Comparison of ENCODE assay signal across 9 mouse cellular contexts in the genomic region with DNA sequence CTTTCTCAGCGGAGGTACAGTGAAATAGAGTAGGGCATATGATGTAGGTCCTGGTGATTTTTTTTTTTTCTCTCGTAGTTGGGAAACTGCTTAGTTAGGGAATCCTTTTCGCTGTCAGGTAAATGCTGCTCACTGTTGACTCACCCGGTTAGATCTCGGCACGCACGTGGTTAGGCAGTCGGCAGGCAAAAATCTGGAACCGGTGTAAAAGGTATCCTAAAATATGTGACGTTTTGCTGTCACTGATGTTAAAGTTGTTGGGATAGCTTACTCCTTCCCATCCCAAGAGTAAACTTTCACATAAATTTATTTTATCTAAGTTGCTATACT. TPM values are rescaled to one million over a fixed set of nuclear protein-coding genes. Genes with fewer than 3 reads are reported as not detected.
DNase-seq lines count a peak whose midpoint lies in the region; ATAC-seq and TF ChIP-seq lines count a peak whose summit lies in the region.
"Had no signal": no experiment of that assay in that cellular context is flagged by ENCODE, and none has a peak within 500 bp of the region (broad histone marks: within the 10 kb centered on the region; RNA-seq: fewer than 3 reads in every experiment).

No protein-coding gene starts in this region.

- DNase-seq in adrenal gland, postnatal 36 days, result peak; percentile 18 to 23
- no peak for DNase-seq in adrenal gland, adult 18-20 months (ENCODE audit: low spot score in 2 of 2)
- DNase-seq in 3T3-L1 (ENCODE audit: low read depth, low spot score), result peak; percentile 44
- DNase-seq in embryonic facial prominence, embryonic 11.5 days (ENCODE audit: low spot score), result peak; percentile 15
- no peak for DNase-seq in limb, embryonic 11.5 days (ENCODE audit: low spot score)
- DNase-seq in layer of hippocampus, postnatal 36 days, result no peak

- under 1% methylated on average over 10 of the region's 10 CpGs for WGBS in embryonic facial prominence, embryonic 11.5 days
- whole genome bisulfite sequencing in limb, embryonic 11.5 days, result 0% methylated on average over 10 of the region's 10 CpGs
- 1% methylated on average over 10 of the region's 10 CpGs for WGBS in small intestine, adult 2 months

- peak overlapping the region; percentile 94 for H3K9ac ChIP-seq in embryonic facial prominence, embryonic 11.5 days (replicated peaks; ENCODE audit: low read length)
- peak overlapping the region; percentile 92 for H3K9ac ChIP-seq in limb, embryonic 11.5 days (ENCODE audit: low read length)

- H3K9me3 ChIP-seq in embryonic facial prominence, embryonic 11.5 days (replicated peaks; ENCODE audit: control insufficient read depth, low read length), result no peaks in the 10 kb centered on the region
- H3K9me3 ChIP-seq in limb, embryonic 11.5 days (ENCODE audit: control insufficient read depth, low read length), result no peaks in the 10 kb centered on the region

- H3K4me2 ChIP-seq in embryonic facial prominence, embryonic 11.5 days (ENCODE audit: low read depth, low read length), result peak overlapping the region; percentile 67
- H3K4me2 ChIP-seq in limb, embryonic 11.5 days (ENCODE audit: low read depth, severe bottlenecking), result peak overlapping the region; percentile 48

- H3K4me3 ChIP-seq in embryonic facial prominence, embryonic 11.5 days (ENCODE audit: low read depth, low read length), result peak overlapping the region; percentile 100
- peak overlapping the region; percentile 96 for H3K4me3 ChIP-seq in limb, embryonic 11.5 days (ENCODE audit: low read depth, low read length)
- peak overlapping the region; percentile 83 for H3K4me3 ChIP-seq in small intestine, adult 2 months (ENCODE audit: low read depth, low read length)

- no peaks in the 10 kb centered on the region for H3K27me3 ChIP-seq in embryonic facial prominence, embryonic 11.5 days (ENCODE audit: control insufficient read depth, insufficient read depth, low read length)
- H3K27me3 ChIP-seq in limb, embryonic 11.5 days (ENCODE audit: control insufficient read depth, insufficient read depth, low read length), result no peaks in the 10 kb centered on the region
- H3K27me3 ChIP-seq in small intestine, adult 2 months (ENCODE audit: control insufficient read depth, insufficient read depth, low read length), result no peaks in the 10 kb centered on the region

- no peak for TF ChIP-seq POLR2A in small intestine, adult 2 months (IDR thresholded peaks at IDR 0.05; ENCODE audit: low read depth, low read length)

- no peaks in the 10 kb centered on the region; the same call in 1 of the 2 replicates for H3K36me3 ChIP-seq in embryonic facial prominence, embryonic 11.5 days (replicated peaks; ENCODE audit: control insufficient read depth, insufficient read depth, low read depth, low read length)
- H3K36me3 ChIP-seq in limb, embryonic 11.5 days (ENCODE audit: control insufficient read depth, insufficient read depth, low read length), result no peaks in the 10 kb centered on the region
- H3K36me3 ChIP-seq in small intestine, adult 2 months (ENCODE audit: control insufficient read depth, insufficient read depth, low read length), result no peaks in the 10 kb centered on the region; the same call in 1 of the 2 replicates

- no peaks in the 10 kb centered on the region for H3K4me1 ChIP-seq in embryonic facial prominence, embryonic 11.5 days (ENCODE audit: control insufficient read depth, insufficient read depth, low read length)
- 0 out of 2 replicates have a peak, but pooled peaks cover 6% of the 10 kb centered on the region for H3K4me1 ChIP-seq in limb, embryonic 11.5 days (ENCODE audit: control insufficient read depth, insufficient read depth, low read length)
- peaks cover 3% of the 10 kb centered on the region; the same call in 1 of the 2 replicates for H3K4me1 ChIP-seq in small intestine, adult 2 months (ENCODE audit: control insufficient read depth, insufficient read depth, insufficient read length, low read length)

- no peak for TF ChIP-seq CTCF in small intestine, adult 2 months (IDR thresholded peaks at IDR 0.05; ENCODE audit: extremely low read depth, insufficient read length, insufficient replicate concordance, low read depth, low read length)

- ATAC-seq in embryonic facial prominence, embryonic 11.5 days (replicated peaks; ENCODE audit: insufficient number of reproducible peaks, low FRiP score, low TSS enrichment, low read depth), result no peak
- ATAC-seq in limb, embryonic 11.5 days (ENCODE audit: insufficient number of reproducible peaks, low FRiP score, low TSS enrichment, low read depth), result no peak
- ATAC-seq in frontal cortex, adult (ENCODE audit: low TSS enrichment), result no peak

- H3K27ac ChIP-seq in embryonic facial prominence, embryonic 11.5 days (replicated peaks; ENCODE audit: low read depth, low read length), result no peak overlapping the region
- H3K27ac ChIP-seq in limb, embryonic 11.5 days (replicated peaks; ENCODE audit: low read depth, low read length), result no peak overlapping the region
- no peak overlapping the region for H3K27ac ChIP-seq in small intestine, adult 2 months (ENCODE audit: insufficient read depth, low read depth, low read length)

RNA-seq across cellular contexts. Expression of a gene that starts 1.3 kb away (rescaled TPM):
- 100 to 1,000 TPM in 1 of 2 experiments, 10 to 100 TPM in 1; 52.1 to 107 TPM for total RNA-seq in adrenal gland, postnatal 36 days (2021)
- total RNA-seq in adrenal gland, adult 18-20 months (2021), result 100 to 1,000 TPM in 1 of 2 experiments, 10 to 100 TPM in 1; 63.3 to 104 TPM
- polyA plus RNA-seq in embryonic facial prominence, embryonic 11.5 days (2014; fragmentation: Nextera tagmentation; extraction: Ambion mirVana), result 104 and 113 TPM in 2 replicates
- polyA plus RNA-seq in limb, embryonic 11.5 days (2014; fragmentation: Nextera tagmentation; extraction: Ambion mirVana), result 104 and 106 TPM in 2 replicates
- polyA plus RNA-seq in small intestine, adult 2 months (2012; rRNA removed), result 1.4 and 2.8 TPM in 2 replicates
- total RNA-seq in layer of hippocampus, postnatal 36 days (2021), result 10 to 100 TPM; 24.4 to 27.1 TPM

RNA-seq across cellular contexts. Expression of a gene that starts 56.1 kb away (rescaled TPM):
- total RNA-seq in adrenal gland, postnatal 36 days (2021), result not detected
- total RNA-seq in adrenal gland, adult 18-20 months (2021), result under 1 TPM in 1 of 2 experiments, not detected in 1; 0.13 TPM
- polyA plus RNA-seq in embryonic facial prominence, embryonic 11.5 days (2014; fragmentation: Nextera tagmentation; extraction: Ambion mirVana), result not detected in 2 replicates
- polyA plus RNA-seq in limb, embryonic 11.5 days (2014; fragmentation: Nextera tagmentation; extraction: Ambion mirVana), result not detected in 2 replicates
- polyA plus RNA-seq in small intestine, adult 2 months (2012; rRNA removed), result 0.16 and 0.22 TPM in 2 replicates
- 1 to 10 TPM; 1.0 to 1.6 TPM for total RNA-seq in layer of hippocampus, postnatal 36 days (2021)
- total RNA-seq: neutrophil, adult 5-6 weeks had no signal

Comparison
In these comparisons a context has a peak if more than half of its experiments do, and no peak if none do; other contexts are left out.
1. DNase-seq: peak in adrenal gland, postnatal 36 days (2 of 2), 3T3-L1 (single experiment) and embryonic facial prominence, embryonic 11.5 days (single experiment); none in adrenal gland, adult 18-20 months (0 of 2), limb, embryonic 11.5 days (single experiment) and layer of hippocampus, postnatal 36 days (0 of 2).
2. Peak in every context shown above with its lines, with median percentiles within 50 percentile points of each other: H3K4me3 ChIP-seq.